Comparison of ENCODE assay signal across 16 mouse cellular contexts in genomic region chr3:126869561-126869960, GRCm38 (mm10).
DNase-seq lines count a peak whose midpoint lies in the region; ATAC-seq and TF ChIP-seq lines count a peak whose summit lies in the region.
"Had no signal": no experiment of that assay in that cellular context is flagged by ENCODE, and none has a peak within 500 bp of the region (broad histone marks: within the 10 kb centered on the region; RNA-seq: fewer than 3 reads in every experiment).

No protein-coding gene starts in this region.

- no peak overlapping the region for H3K4me2 ChIP-seq in intestine, embryonic 15.5 days (replicated peaks)
- H3K4me2 ChIP-seq in intestine, embryonic 16.5 days (ENCODE audit: low read depth, low read length) = no peak overlapping the region
- H3K4me2 ChIP-seq in lung, postnatal 0 days (replicated peaks; ENCODE audit: low read depth, low read length) = no peak overlapping the region
- H3K4me2 ChIP-seq: kidney, embryonic 15.5 days; liver, embryonic 13.5 days; neural tube, embryonic 12.5 days had no signal

- no peaks in the 10 kb centered on the region for H3K9me3 ChIP-seq in intestine, embryonic 15.5 days
- no peaks in the 10 kb centered on the region for H3K9me3 ChIP-seq in intestine, embryonic 16.5 days (ENCODE audit: control insufficient read depth, low read length)
- H3K9me3 ChIP-seq in lung, postnatal 0 days (ENCODE audit: low read length) = no peaks in the 10 kb centered on the region
- H3K9me3 ChIP-seq: kidney, embryonic 15.5 days; liver, embryonic 13.5 days; neural tube, embryonic 12.5 days had no signal

- no peak overlapping the region for H3K4me3 ChIP-seq in intestine, embryonic 15.5 days (replicated peaks)
- H3K4me3 ChIP-seq in intestine, embryonic 16.5 days (ENCODE audit: low read length) = no peak overlapping the region
- H3K4me3 ChIP-seq in lung, postnatal 0 days (ENCODE audit: low read depth, low read length) = no peak overlapping the region
- H3K4me3 ChIP-seq: gastrocnemius, adult 2 months; kidney, embryonic 15.5 days; liver, embryonic 13.5 days; neural tube, embryonic 12.5 days had no signal

- TF ChIP-seq EP300 in lung, postnatal 0 days (IDR thresholded peaks at IDR 0.05) = no peak

- H3K27me3 ChIP-seq in intestine, embryonic 15.5 days (replicated peaks) = no peaks in the 10 kb centered on the region
- no peaks in the 10 kb centered on the region; the same call in 1 of the 2 replicates for H3K27me3 ChIP-seq in intestine, embryonic 16.5 days (replicated peaks; ENCODE audit: control insufficient read depth, insufficient read depth, low read length)
- H3K27me3 ChIP-seq in lung, postnatal 0 days (replicated peaks; ENCODE audit: insufficient read depth, low read length) = no peaks in the 10 kb centered on the region
- H3K27me3 ChIP-seq: kidney, embryonic 15.5 days; liver, embryonic 13.5 days; neural tube, embryonic 12.5 days had no signal

- no peak overlapping the region for H3K9ac ChIP-seq in intestine, embryonic 15.5 days
- H3K9ac ChIP-seq in intestine, embryonic 16.5 days (ENCODE audit: low read depth, low read length) = no peak overlapping the region
- no peak overlapping the region for H3K9ac ChIP-seq in lung, postnatal 0 days (replicated peaks; ENCODE audit: low read depth)
- H3K9ac ChIP-seq: kidney, embryonic 15.5 days; liver, embryonic 13.5 days; neural tube, embryonic 12.5 days had no signal

- H3K36me3 ChIP-seq in intestine, embryonic 15.5 days = no peaks in the 10 kb centered on the region
- no peaks in the 10 kb centered on the region for H3K36me3 ChIP-seq in intestine, embryonic 16.5 days (ENCODE audit: control insufficient read depth, insufficient read depth, low read length)
- H3K36me3 ChIP-seq in lung, postnatal 0 days (ENCODE audit: insufficient read depth, low read length) = no peaks in the 10 kb centered on the region
- H3K36me3 ChIP-seq: kidney, embryonic 15.5 days; liver, embryonic 13.5 days; neural tube, embryonic 12.5 days had no signal

- H3K4me1 ChIP-seq in intestine, embryonic 15.5 days (replicated peaks) = no peaks in the 10 kb centered on the region
- H3K4me1 ChIP-seq in intestine, embryonic 16.5 days (ENCODE audit: control insufficient read depth, insufficient read depth, low read length) = no peaks in the 10 kb centered on the region
- no peaks in the 10 kb centered on the region; the same call in 1 of the 2 replicates for H3K4me1 ChIP-seq in lung, postnatal 0 days (ENCODE audit: insufficient read depth, low read depth, low read length)
- H3K4me1 ChIP-seq: kidney, embryonic 15.5 days; liver, embryonic 13.5 days; neural tube, embryonic 12.5 days had no signal

- no peak for TF ChIP-seq CTCF in lung, postnatal 0 days (IDR thresholded peaks at IDR 0.05)

- WGBS in intestine, embryonic 15.5 days = 50% methylated on average over 3 of the region's 3 CpGs
- 54% methylated on average over 3 of the region's 3 CpGs for WGBS in intestine, embryonic 16.5 days
- WGBS in lung, postnatal 0 days = 57% methylated on average over 3 of the region's 3 CpGs

- peak; percentile 45 for ATAC-seq in intestine, embryonic 15.5 days
- ATAC-seq in intestine, embryonic 16.5 days = no peak
- ATAC-seq in lung, postnatal 0 days = peak; percentile 94

- DNase-seq in urinary bladder, postnatal 36 days (ENCODE audit: low spot score in 2 of 2) = peak; percentile 1 to 5
- DNase-seq in urinary bladder, adult 2 months (ENCODE audit: low spot score) = no peak
- peak; percentile 90 for DNase-seq in lung, postnatal 0 days (ENCODE audit: low spot score)
- DNase-seq in adrenal gland, postnatal 4 days (ENCODE audit: low spot score in 2 of 2) = no peak
- no peak for DNase-seq in frontal cortex, adult 2 months (ENCODE audit: extremely low spot score in 1 of 2, low spot score in 1 of 2)
- DNase-seq: adrenal gland, postnatal 14 days; gastrocnemius, adult 2 months; heart, postnatal 14 days; layer of hippocampus, adult 9-11 months; liver, embryonic 13.5 days; retina, postnatal 1 day; spleen, adult 18-20 months had no signal

- no peak overlapping the region for H3K27ac ChIP-seq in intestine, embryonic 15.5 days
- H3K27ac ChIP-seq in intestine, embryonic 16.5 days (ENCODE audit: low read length) = no peak overlapping the region
- no peak overlapping the region for H3K27ac ChIP-seq in lung, postnatal 0 days (ENCODE audit: low read length)
- H3K27ac ChIP-seq: gastrocnemius, adult 2 months; kidney, embryonic 15.5 days; liver, embryonic 13.5 days; neural tube, embryonic 12.5 days had no signal

Comparison
In these comparisons a context has a peak if more than half of its experiments do, and no peak if none do; other contexts are left out.
1. DNase-seq: peak in urinary bladder, postnatal 36 days (2 of 2) and lung, postnatal 0 days (single experiment); none in urinary bladder, adult 2 months (single experiment), adrenal gland, postnatal 4 days (0 of 2) and frontal cortex, adult 2 months (0 of 2).